Mouse (Mus musculus) kidney, embryonic 16.5 days (tissue): ENCODE results near the gene Sema4b. TPM values are rescaled to one million over a fixed set of nuclear protein-coding genes. Genes with fewer than 3 reads are reported as not detected.
A peak's percentile ranks its signal among the peaks of the same experiment; 100 is the strongest.

Experiments
- ATAC-seq: fragments of 200-750 bp; cut with Nextera tagmentation; 2 replicates; pipeline ENCODE4 v1.8.0; 2017; ENCODE audit warnings: moderate TSS enrichment; ENCODE audit not compliant: low FRiP score, low TSS enrichment
- H3K27ac ChIP-seq: fragments of 300-500 bp; sonication (generic); 2 replicates; pipeline ENCODE4 v1.5.1; 2014; ENCODE audit warnings: low read length
- H3K27me3 ChIP-seq: fragments of 300-500 bp; sonication (generic); 2 replicates; pipeline ENCODE4 v1.6.1; 2014; ENCODE audit warnings: low read length, control low read depth, mixed read lengths; ENCODE audit not compliant: insufficient read depth
- H3K36me3 ChIP-seq: fragments of 300-500 bp; sonication (generic); 2 replicates; pipeline ENCODE4 v1.6.1; 2014; ENCODE audit warnings: low read length, control low read depth, mixed read lengths; ENCODE audit not compliant: insufficient read depth
- H3K4me1 ChIP-seq: fragments of 300-500 bp; sonication (generic); 2 replicates; pipeline ENCODE4 v1.6.1; 2014; ENCODE audit warnings: low read length, control low read depth, mixed read lengths; ENCODE audit not compliant: insufficient read depth
- H3K4me2 ChIP-seq: fragments of 300-500 bp; sonication (generic); replicated peaks from 2 replicates; pipeline ENCODE4 v1.6.1; 2014; ENCODE audit warnings: low read depth, low read length
- H3K4me3 ChIP-seq: fragments of 300-500 bp; sonication (generic); 2 replicates; pipeline ENCODE4 v1.5.1; 2014; ENCODE audit warnings: mild to moderate bottlenecking, low read length
- H3K9ac ChIP-seq: fragments of 300-500 bp; sonication (generic); replicated peaks from 2 replicates; pipeline ENCODE4 v1.6.1; 2014; ENCODE audit warnings: low read length
- H3K9me3 ChIP-seq: fragments of 300-500 bp; sonication (generic); 2 replicates; pipeline ENCODE4 v1.6.1; 2016; ENCODE audit warnings: low read length, control low read depth
- WGBS: fragments of 180-500 bp; shearing (Covaris S2); extraction: QIAGEN DNeasy Blood & Tissue Kit; methylation state at CpG from one replicate; pipeline ENCODE4 v1.1.7; 2014; 5-methylcytosine and 5-hydroxymethylcytosine counted together
- polyA plus RNA-seq: library from polyadenylated mRNA; unstranded; fragments of >200 nt; fragmentation: Nextera tagmentation; extraction: Ambion mirVana; gene quantifications from 2 replicates; pipeline ENCODE4 v1.2.1, GENCODE M21; 2015

Gene Sema4b
- polyA plus RNA-seq, 1 experiment from 2014 or later, result 17.7 TPM

DNA sequence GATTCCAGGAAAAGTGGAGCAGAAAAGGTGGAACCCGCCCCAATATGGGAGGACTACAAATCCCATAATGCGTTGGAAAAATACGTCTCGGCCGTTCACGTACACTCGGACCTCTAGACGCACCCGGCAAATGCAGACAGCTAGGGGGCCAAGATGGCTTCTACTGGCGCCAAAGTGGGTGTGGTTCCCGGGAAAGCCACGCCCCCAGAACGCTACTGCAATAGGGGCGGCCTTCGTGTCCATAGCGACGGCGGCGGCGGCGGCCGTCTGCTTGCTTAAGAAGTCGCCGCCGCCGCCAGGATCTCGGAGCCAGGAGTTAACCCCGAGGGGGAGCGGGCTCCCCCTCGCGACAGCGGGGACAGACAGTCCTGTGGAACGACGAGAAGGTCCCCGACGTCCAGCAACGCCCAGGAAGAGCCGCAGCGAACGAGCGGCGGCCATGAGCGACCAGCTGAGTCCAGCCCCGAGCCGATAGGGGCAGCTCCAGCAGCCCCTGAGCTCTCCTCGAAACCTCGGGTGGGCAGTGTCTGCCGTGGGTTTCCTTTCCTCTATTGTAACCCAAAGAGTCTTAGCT lies 59.6 kb downstream of the Sema4b start, which contains the start of gene Ttll13:
Ttll13 (plus strand) TSS at position 229 of the 574 bp plus-strand sequence.
- Histone ChIP-seq H3K36me3 (peaks cover 1% of the 10 kb centered on the region; the same call in 1 of the 2 replicates), H3K9me3 (no peaks in the 10 kb centered on the region; the same call in 1 of the 2 replicates), H3K4me1 (0 out of 2 replicates have a peak, but pooled peaks cover 2% of the 10 kb centered on the region), H3K4me3 (peak within 1 kb of the TSS; percentile 69), H3K27me3 (no peaks in the 10 kb centered on the region), H3K27ac (peak within 1 kb of the TSS; percentile 79), H3K9ac (peak within 1 kb of the TSS; percentile 87), H3K4me2 (peak within 1 kb of the TSS; percentile 69)
- peak; percentile 98 for ATAC-seq
- WGBS, result under 1% methylated on average over 48 of the region's 48 CpGs

DNA sequence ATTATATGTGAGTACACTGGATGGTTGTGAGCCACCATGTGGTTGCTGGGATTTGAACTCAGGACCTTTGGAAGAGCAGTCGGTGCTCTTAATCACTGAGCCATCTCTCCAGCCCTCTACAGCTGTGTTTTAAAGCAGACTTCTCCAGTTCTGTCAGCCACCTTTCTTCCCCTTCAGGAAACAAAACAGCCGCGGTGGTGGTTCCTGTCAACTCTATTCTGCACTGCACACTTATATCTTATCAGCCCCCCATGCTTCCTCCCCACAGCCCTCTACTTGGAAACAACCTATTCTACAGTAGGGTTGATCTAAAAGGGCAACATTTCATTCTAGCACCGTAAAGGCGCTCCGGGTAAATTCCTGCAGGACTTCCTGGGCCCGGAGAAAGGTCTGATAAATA lies 60.2 kb downstream of the Sema4b start:
- ATAC-seq, result no peak
- Histone ChIP-seq H3K4me3 (peak overlapping the region; percentile 69), H3K9me3 (no peaks in the 10 kb centered on the region; the same call in 1 of the 2 replicates), H3K4me1 (0 out of 2 replicates have a peak, but pooled peaks cover 2% of the 10 kb centered on the region), H3K4me2 (peak overlapping the region; percentile 69), H3K27me3 (no peaks in the 10 kb centered on the region), H3K9ac (peak overlapping the region; percentile 87), H3K36me3 (no peaks in the 10 kb centered on the region), H3K27ac (no peak overlapping the region)
- 60% methylated on average over 7 of the region's 7 CpGs for whole genome bisulfite sequencing

DNA sequence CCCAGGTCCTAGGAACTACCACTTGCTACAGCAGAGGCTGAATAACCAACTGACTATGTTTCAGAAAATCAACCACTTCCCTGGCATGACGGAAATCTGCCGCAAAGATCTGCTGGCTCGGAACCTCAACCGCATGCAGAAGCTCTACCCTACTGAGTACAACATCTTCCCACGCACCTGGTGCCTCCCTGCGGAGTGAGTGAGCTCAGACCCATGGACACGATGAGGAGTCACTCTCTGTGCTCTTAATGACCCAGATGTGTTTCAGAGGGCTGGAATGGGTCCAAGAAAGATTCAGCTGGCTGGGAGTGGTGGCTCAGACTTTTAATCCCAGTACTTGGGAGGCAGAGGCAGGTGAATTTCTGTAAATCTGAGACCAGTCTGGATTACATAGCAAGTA lies 65.8 kb downstream of the Sema4b start:
- H3K36me3 ChIP-seq, result no peaks in the 10 kb centered on the region
- no peak for ATAC-seq
- no peaks in the 10 kb centered on the region for H3K9me3 ChIP-seq
- H3K27me3 ChIP-seq, result no peaks in the 10 kb centered on the region
- H3K4me3 ChIP-seq, result no peak overlapping the region
- H3K4me1 ChIP-seq, result no peaks in the 10 kb centered on the region
- H3K4me2 ChIP-seq, result no peak overlapping the region
- 83% methylated on average over 7 of the region's 7 CpGs for WGBS
- no peak overlapping the region for H3K9ac ChIP-seq
- H3K27ac ChIP-seq, result no peak overlapping the region

DNA sequence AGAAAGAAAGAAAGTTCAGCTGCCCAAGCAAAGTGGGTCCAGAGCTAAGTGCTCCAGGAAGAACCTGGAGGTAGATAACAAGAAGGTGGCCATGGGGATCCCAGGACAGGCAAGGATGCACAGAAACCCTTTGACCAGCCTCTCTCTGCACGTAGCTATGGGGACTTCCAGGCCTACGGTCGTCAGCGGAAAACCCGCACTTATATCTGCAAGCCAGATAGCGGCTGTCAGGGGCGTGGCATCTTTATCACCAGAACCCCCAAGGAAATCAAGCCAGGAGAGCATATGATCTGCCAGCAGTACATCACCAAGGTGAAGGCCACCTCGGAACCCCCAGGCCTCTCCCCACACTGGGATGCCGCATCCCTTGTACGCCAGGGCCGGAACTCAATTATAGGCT lies 66.2 kb downstream of the Sema4b start:
- Histone ChIP-seq H3K9ac (no peak overlapping the region), H3K9me3 (no peaks in the 10 kb centered on the region), H3K4me2 (no peak overlapping the region), H3K4me1 (no peaks in the 10 kb centered on the region), H3K27ac (no peak overlapping the region), H3K36me3 (no peaks in the 10 kb centered on the region), H3K4me3 (no peak overlapping the region), H3K27me3 (no peaks in the 10 kb centered on the region)
- no peak for ATAC-seq
- 84% methylated on average over 11 of the region's 11 CpGs for WGBS

DNA sequence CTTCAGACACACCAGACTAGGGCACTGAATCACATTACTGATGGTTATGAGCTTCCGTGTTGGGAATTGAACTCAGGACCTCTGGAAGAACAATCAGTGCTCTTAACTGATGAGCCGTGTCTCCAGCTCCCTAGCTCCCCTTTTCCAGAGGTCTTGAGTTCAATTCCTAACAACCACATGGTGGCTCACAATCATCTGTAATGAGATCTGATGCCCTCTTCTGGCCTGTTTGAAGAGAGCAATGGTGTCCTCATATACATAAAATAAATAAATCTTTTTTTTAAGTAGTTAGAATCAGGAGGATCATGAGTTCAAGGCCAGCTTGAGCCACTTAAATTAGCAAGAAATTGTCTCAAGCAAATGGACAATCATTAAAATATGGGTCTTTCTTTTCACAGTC lies 69.3 kb downstream of the Sema4b start:
- ATAC-seq, result no peak
- WGBS, result 73% methylated on average over 2 of the region's 2 CpGs
- H3K9me3 ChIP-seq, result no peaks in the 10 kb centered on the region
- H3K27ac ChIP-seq, result no peak overlapping the region
- H3K9ac ChIP-seq, result no peak overlapping the region
- H3K4me3 ChIP-seq, result no peak overlapping the region
- H3K4me1 ChIP-seq, result peaks cover 7% of the 10 kb centered on the region; the same call in 1 of the 2 replicates
- H3K4me2 ChIP-seq, result no peak overlapping the region
- H3K36me3 ChIP-seq, result no peaks in the 10 kb centered on the region
- H3K27me3 ChIP-seq, result no peaks in the 10 kb centered on the region

DNA sequence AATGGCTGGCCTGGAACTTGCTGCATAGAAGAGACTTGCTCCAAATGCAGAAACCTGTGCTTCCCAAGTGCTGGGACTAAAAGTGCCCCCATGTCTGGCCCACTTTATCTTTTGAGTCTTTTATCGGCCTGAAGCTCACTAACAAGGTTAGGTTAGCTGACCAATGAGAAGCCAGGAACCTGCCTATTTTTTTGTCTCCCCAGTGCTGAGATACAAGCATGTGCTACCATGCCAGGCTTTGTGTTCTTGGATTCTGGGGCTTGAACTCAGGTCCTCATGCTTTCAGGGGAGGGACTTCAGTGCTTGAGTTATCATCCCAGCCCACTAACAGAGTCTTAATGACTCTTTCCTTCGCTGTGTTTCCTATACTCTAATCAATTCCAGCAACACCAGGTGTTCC lies 71.1 kb downstream of the Sema4b start:
- Histone ChIP-seq H3K27me3 (no peaks in the 10 kb centered on the region), H3K9me3 (no peaks in the 10 kb centered on the region), H3K4me2 (no peak overlapping the region), H3K4me3 (no peak overlapping the region), H3K4me1 (peaks cover 15% of the 10 kb centered on the region; the same call in 1 of the 2 replicates), H3K36me3 (no peaks in the 10 kb centered on the region), H3K27ac (no peak overlapping the region), H3K9ac (no peak overlapping the region)
- no peak for ATAC-seq
- WGBS, result 62% methylated on average over 2 of the region's 2 CpGs

DNA sequence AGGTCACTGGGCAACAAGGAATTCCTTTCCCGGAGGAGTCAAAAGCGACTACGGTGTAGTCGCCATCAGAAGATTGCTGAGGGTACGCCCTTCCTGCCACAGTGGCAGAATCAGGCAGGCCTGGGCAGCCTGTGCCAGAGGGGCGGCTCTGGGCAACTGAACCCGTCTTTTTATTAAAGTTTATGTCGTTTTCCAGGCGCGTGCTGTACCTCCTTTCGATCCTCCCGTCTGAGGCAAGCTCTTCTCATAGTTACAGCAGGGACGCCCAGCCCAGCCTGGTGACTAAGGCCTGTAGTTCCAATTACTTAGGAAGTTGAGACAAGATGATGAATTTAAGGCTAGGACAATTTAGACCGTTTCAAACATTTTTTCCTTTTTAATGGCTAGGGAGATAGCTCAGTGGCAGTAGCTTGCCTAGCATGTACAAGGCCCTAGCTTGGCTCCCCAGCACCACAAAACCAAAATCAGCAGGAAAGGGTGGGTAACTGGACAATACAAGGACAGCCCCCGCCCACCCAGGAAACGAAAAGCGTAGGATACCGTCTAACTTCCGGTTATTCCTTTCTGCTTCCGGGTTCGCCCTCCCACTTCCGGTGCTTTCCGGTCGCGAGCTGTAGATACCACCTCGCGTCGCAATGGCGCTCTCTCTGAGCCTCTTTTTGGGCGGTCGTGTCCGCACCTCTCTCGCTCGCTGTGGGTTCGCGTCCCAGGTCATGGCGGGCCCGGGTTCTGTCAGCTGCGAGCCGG lies 74.2 kb downstream of the Sema4b start, which contains the start of gene Ngrn:
Ngrn (plus strand) TSS at position 591 of the 747 bp plus-strand sequence.
- peak within 1 kb of the TSS; percentile 86 for H3K4me3 ChIP-seq
- peaks cover 15% of the 10 kb centered on the region; the same call in 1 of the 2 replicates for H3K4me1 ChIP-seq
- peak within 1 kb of the TSS; percentile 88 for H3K4me2 ChIP-seq
- no peaks in the 10 kb centered on the region for H3K27me3 ChIP-seq
- no peaks in the 10 kb centered on the region for H3K9me3 ChIP-seq
- peak; percentile 87 for ATAC-seq
- H3K27ac ChIP-seq, result peak within 1 kb of the TSS; percentile 61
- peak within 1 kb of the TSS; percentile 75 for H3K9ac ChIP-seq
- H3K36me3 ChIP-seq, result peaks cover 16% of the 10 kb centered on the region
- 27% methylated on average over 40 of the region's 40 CpGs for WGBS

DNA sequence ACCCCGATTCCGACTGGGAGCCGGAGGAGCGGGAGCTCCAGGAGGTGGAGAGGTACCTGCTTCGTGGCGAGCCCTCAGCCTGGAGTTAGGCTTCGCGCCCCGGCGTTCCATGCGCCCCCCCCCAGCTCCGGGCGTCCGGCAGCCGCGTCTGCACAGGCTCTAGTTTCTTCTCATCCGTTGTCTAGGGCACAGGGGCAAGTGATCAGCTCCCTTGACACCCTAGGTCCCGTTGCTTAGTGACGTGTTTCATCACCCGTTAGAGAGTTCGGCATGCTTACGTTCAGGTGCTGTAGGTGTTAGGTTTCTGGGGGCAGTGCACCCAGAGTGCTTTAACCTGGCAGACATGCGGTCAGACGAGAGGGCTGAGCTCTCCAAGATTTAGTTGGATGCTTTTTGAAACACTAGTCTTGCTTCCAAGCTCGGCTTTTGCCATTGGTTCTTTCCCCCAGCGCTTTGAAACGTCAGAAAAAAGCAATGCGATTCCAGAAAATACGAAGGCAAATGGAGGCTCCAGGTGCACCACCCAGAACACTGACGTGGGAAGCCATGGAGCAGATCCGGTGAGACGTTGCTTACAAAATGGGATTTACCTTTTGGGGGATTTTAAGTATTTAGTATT lies 74.8 kb downstream of the Sema4b start:
- 2% methylated on average over 32 of the region's 32 CpGs for WGBS
- H3K27ac ChIP-seq, result peak overlapping the region; percentile 61
- H3K4me3 ChIP-seq, result peak overlapping the region; percentile 86
- H3K27me3 ChIP-seq, result no peaks in the 10 kb centered on the region
- no peaks in the 10 kb centered on the region for H3K9me3 ChIP-seq
- H3K4me1 ChIP-seq, result peaks cover 15% of the 10 kb centered on the region; the same call in 1 of the 2 replicates
- peaks cover 18% of the 10 kb centered on the region for H3K36me3 ChIP-seq
- H3K4me2 ChIP-seq, result peak overlapping the region; percentile 88
- H3K9ac ChIP-seq, result peak overlapping the region; percentile 75
- ATAC-seq, result peak; percentile 79

DNA sequence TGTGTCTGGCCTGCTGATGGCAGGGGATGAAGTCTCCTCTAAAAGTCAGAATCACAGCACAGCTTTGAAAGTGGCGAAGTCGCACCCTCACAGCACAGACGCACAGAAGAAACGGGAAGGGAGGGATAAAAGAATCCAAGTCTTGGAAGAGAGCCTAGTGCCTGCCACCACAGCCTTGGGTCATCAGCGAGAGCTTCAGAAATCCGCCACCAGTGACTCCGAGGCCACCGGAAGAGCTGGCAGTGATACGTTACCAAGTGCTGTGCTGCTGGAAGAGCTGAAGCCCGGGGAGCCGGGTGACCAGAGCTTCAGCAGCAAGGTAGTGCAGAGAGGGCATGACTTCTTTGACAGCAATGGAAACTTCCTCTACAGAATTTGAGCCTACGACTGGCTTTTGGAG lies 78.0 kb downstream of the Sema4b start:
- H3K36me3 ChIP-seq, result peaks cover 25% of the 10 kb centered on the region
- H3K9me3 ChIP-seq, result no peaks in the 10 kb centered on the region
- no peaks in the 10 kb centered on the region for H3K27me3 ChIP-seq
- H3K4me2 ChIP-seq, result no peak overlapping the region
- H3K9ac ChIP-seq, result no peak overlapping the region
- 97% methylated on average over 12 of the region's 12 CpGs for WGBS
- H3K4me1 ChIP-seq, result peaks cover 19% of the 10 kb centered on the region
- no peak overlapping the region for H3K4me3 ChIP-seq
- no peak overlapping the region for H3K27ac ChIP-seq
- ATAC-seq, result no peak
